Mouse (Mus musculus) regulatory T cell (primary cell): ENCODE data around the gene Diras1.

ENCODE experiments used
- in situ Hi-C: fragments of 300-600 bp; cut with MboI, MseI; formaldehyde crosslinking; loops from one replicate; pipeline ENCODE4 v1.15.1; 2025; ENCODE audit warnings: high pct_unique_total_duplicates

Diras1 gene

DNA sequence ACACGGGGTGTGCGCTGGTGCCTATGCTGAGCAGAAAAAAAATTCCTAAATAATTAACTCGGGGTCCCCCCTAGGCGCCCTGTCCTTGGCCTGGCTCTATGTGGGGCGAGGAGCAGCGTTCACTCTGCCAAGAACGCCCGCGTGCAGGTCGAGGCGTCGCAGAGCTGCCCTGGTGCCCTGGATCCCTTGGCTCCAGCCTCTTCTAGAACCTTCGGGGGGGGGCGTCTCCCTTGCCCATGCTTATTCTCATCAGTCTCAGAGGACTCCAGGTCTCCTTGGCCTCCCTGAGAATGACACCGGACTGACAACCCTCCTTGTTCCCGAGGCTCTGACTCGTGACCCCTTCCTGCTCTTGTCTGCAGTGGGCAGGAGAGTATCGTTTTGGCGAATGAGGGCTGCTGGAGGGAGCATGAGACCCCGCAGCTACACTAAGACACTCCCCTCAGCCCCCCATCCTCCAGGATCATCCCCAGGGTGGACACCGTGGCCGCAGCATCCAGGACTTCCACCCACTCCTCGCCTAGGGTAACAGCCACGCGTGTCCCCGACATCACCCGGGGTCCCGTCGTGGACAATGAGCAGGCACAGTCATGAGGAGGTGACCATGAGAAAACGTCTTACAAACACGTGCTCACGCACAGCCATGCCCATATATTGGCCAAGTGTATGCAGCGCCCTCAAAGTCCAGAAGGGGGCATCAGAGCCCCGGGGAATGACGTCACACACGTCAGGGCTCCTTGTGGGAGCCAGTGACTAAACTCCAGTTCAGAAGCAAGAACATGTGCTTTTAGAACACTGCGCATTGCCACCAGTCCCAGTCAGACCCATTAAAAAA is 25.9 kb downstream of the Diras1 start:
- in situ Hi-C loops: loop anchor here (5.0 kb wide), 3 partner anchors 122 to 252 kb away; partner anchors contain the start of gene Jsrp1

DNA sequence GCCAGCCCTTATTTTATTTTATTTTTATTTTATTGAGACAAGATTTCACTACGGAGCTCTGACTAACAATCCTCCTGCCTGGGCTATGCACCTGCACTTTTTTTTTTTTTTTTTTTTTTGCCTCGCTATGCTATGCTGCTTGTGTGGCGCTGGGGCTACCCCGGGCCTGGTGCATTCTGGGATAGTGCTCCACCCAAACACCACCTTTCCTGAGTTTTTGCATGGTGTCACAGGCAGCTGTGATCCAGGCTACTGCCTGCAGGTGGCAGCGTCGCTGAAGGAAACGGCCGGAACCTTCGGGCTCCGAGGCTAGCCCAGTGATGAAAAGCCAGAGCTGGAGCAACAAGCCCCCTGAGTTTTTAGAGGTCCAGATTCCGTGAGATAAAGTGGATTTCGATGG is 26.7 kb downstream of the Diras1 start:
- in situ Hi-C loops: loop anchor here (5.0 kb wide), 3 partner anchors 121 to 251 kb away; partner anchors contain the start of gene Jsrp1

DNA sequence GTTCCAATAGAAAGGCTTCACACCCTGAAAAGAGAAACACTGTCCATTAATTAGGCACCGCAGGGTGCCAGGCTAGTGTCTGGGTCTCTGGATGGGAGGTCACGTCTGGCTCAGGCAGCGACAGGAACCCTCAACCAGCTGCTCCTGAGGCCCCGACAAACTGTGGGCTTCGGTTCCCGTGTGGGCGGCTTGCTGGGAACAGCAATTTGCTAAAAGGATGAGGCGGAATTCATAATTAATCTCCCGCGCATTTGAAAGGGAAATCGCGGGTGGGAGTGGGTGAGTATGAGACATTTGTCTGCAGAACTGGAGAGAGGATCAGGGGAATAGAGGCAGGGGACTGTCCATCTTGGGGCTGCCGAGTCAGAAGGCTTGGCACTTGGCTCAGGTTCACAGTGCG is 27.4 kb downstream of the Diras1 start:
- in situ Hi-C loops: loop anchor here (5.0 kb wide), 3 partner anchors 121 to 251 kb away; partner anchors contain the start of gene Jsrp1

DNA sequence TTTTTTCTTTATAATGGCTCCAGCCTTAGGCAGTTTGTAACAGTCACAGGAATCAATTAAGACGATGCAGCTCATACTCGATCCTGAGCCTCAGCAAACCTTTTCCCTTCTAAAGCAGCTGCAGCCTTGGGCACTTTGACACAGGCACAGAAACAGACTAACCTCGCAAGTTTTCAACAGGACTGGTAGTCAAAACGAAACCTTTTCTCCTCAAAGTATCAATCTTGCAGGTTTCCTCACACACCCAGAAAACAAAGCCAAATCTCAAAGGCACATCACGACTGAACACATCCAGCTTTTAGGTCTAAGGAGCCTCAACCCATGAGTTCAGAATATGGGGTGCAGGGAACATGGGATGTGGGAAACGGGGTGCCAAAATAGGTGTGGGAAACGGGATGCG is 28.1 kb downstream of the Diras1 start:
- in situ Hi-C loops: loop anchor here (5.0 kb wide), 3 partner anchors 120 to 250 kb away; partner anchors contain the start of gene Jsrp1

DNA sequence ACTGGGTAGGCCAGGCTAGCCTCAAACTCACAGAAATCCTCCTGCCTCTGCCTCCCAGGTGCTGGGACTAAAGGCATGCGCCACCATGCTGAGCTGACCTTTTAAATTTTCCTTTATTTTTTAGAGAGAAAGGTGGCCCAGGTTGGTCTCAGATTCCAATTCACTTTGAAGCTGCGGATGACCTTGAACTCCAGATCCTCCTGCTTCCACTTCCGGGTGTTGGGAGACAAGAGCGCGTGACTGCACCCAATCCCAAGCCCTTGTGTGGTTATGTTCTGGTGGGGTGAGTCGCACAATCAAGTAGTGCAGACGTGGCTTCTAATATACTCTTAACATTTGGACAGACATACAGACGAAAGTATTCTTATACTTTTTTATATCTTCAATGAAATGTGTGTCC is 29.0 kb downstream of the Diras1 start:
- in situ Hi-C loops: loop anchor here (5.0 kb wide), 3 partner anchors 119 to 249 kb away; partner anchors contain the start of gene Jsrp1

DNA sequence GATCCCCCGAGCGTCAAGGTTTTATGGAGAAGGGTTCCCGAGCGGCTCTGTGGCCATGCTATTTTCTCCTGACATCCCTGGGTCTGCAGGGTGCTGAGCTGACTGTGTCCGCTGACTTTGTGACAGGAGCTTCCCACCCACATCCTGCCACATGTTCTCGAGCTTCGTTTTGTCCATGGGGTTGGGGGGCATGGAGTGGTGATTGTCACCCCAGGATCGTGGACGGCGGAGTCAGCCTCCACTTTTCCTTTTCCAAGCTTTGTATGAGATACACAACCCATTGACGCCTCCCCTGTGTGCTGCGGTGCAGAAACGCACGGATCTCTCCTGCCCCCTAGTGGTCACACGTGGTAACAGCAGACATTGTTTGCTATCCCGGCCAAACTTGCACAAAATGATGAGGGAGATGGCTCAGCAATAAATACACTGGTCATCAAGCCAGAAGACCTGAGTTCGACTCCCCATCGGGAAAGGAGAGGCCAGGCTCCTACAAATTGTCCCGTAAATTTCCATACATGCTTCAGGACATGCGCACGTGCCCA is 30.3 kb downstream of the Diras1 start:
- in situ Hi-C loops: loop anchor here (5.0 kb wide), 3 partner anchors 118 to 248 kb away; partner anchors contain the start of gene Jsrp1

DNA sequence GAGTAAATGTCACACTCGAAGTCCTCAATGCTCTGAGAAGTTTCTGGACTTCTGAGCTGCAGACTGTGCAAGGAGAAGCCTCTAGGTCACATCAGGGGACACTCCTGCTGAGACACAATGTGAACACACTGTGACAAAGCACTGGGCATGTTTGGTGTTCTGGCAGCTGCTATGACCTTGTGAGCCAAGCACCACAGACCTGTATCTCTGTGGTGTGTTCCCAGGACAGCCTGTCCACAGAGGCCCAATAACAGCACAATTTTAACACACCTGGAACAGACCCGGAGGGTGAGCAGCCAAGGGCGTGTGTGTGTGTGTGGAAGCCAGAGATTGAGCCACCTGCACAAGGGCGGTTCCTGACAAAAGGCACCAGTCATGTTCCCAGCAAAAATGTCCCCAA is 30.8 kb downstream of the Diras1 start:
- in situ Hi-C loops: loop anchor here (5.0 kb wide), 4 partner anchors 37 to 247 kb away; partner anchors contain the start of gene Jsrp1

DNA sequence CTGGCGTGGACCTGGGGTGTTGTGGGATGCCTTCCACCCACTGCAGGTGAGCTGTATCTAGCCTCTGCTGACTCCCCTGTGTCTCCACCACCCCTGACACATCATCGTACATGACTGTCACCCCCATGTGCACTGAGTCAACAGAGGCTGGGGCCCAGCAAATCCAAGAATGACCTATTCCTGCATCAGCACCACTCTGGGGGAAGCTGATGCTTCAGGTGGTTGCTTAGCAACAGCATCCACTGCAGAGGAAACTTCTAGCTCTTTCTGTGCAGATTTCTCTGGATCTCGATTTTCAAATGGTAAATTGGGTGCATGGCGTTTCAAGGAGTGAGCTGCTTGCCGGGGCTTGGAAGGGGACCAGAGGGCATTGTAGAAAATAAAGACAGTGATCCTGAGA is 32.2 kb downstream of the Diras1 start:
- in situ Hi-C loops: loop anchor here (5.0 kb wide), 1 partner anchor 36 kb away; no protein-coding TSS in a partner anchor

DNA sequence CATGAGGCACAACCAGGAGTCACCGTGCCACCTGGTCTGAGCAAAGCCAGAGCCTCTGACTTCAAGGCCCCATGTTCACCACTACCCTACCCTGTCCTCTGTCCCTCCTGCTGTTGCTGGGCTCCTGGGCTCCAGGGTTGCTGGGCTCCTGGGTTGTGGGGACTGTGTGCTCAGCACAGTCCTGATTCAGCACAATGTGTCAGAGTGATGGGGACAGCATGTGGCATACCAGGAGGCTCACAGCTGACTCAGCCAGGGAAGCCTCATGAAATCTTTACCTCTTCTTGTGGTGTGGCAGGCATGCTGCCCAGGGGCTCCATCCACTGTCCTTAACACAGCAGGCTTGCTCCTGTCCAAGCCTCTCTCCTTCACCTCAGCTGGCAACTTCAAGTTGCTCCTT is 33.5 kb downstream of the Diras1 start:
- in situ Hi-C loops: loop anchor here (5.0 kb wide), 1 partner anchor 35 kb away; no protein-coding TSS in a partner anchor

DNA sequence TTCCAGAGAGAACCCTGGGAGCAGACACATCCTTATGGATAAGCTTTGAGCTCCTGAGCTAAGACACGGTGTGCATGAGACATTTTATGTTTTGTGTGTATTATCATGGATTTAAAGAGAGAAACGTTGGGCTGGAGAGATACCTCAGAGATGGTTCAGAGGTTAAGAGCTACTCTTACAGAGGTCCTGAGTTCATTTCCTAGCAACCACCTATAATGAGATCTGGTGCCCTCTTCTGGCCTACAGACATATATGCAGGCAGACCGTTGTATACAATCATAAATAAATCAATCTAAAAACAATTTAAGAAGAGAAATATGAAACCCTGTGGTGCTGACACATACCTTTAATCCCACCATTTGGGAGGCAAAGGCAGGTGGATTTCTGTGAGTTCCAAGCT is 34.5 kb downstream of the Diras1 start:
- in situ Hi-C loops: loop anchor here (5.0 kb wide), 1 partner anchor 34 kb away; no protein-coding TSS in a partner anchor

DNA sequence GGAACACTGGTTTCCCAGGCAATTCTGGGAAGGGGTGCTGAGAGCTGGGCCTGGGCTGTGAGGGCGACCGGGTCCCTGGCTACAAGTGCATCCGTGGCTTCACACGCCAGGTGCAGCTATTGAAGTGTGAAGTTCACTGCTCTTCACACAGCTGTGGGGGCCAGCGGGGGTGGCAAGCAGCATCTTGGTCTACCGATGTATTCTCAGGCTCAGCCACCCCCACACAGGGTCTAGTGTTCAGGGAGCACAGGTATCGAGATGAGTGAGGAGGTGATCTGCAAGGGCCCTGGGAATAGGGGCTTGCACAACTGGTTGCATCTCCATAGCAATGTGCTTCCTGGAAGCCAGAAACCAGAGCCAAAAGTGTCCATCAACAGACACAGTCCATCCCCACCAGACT is 35.1 kb downstream of the Diras1 start:
- in situ Hi-C loops: loop anchor here (5.0 kb wide), 1 partner anchor 33 kb away; no protein-coding TSS in a partner anchor

DNA sequence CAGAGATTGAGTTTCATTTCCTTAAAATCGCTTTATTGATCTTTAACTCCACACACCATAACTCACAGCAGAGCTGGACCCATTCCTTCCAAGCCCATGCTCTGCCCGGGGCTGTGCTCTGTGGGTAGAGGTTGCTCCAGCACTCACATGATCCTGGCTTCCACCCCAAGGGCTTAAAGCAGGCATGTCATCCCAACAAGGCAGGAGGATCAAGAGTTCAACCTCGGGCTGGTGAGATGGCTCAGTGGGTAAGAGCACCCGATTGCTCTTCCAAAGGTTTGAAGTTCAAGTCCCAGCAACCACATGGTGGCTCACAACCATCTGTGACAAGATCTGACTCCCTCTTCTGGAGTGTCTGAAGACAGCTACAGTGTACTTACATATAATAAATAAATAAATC is 35.6 kb downstream of the Diras1 start:
- in situ Hi-C loops: loop anchor here (5.0 kb wide), 2 partner anchors 33 to 63 kb away; no protein-coding TSS in a partner anchor

DNA sequence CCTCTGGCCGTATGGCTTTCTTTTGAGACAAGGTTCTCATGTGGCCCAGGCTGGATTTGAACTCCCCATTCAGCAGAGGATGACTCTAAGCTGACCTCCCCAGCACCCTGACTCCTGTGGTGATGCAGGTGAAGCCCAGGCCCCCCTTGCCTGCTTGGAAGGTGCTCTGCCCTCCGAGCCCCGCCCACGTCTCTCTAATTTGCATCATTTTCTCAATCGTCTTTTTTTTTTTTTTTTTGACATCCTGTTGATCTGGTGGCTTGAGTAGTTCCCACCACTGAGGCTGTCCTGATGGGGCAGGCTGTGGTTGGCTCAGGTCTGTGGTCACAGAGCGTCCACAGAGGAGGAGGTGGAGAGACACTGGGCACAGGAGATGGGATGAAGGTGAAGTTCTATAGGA is 36.0 kb downstream of the Diras1 start:
- in situ Hi-C loops: loop anchor here (5.0 kb wide), 1 partner anchor 62 kb away; no protein-coding TSS in a partner anchor

DNA sequence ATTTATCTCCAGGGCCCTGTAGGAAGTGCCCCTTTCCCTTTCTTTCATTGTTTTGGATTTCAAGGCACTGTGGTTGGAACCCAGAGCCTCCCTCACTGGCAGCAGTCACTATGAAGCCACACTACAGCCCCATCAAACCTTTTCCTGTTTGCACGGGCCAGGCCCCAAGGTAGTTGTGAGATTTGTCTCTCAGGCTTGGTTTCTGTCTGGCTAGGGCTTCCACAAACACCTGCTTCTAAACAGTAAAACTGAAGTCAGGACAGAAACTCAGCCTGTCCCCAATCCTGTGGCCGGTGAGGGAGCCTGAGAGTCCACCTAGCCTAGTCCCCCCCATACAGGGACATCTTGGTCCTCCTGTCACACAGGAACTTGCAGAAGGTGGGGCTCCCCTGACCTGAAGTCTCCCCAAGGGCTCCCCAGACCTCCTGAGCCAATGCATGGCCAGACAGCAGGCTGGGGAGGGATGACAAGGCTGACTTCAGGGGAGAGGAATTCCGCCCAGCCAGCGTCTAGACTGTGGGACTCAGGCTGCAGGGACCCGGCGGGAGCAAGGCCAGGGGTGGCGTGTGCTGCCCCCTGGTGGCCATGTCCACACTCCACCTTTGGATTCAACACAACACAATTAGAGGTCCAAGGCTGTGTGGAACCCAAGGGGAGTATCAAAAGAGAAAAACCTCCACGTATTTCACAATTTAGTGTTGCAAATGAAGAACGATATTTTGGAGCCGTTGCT is 37.6 kb downstream of the Diras1 start:
- in situ Hi-C loops: loop anchor here (5.0 kb wide), 1 partner anchor 61 kb away; no protein-coding TSS in a partner anchor

DNA sequence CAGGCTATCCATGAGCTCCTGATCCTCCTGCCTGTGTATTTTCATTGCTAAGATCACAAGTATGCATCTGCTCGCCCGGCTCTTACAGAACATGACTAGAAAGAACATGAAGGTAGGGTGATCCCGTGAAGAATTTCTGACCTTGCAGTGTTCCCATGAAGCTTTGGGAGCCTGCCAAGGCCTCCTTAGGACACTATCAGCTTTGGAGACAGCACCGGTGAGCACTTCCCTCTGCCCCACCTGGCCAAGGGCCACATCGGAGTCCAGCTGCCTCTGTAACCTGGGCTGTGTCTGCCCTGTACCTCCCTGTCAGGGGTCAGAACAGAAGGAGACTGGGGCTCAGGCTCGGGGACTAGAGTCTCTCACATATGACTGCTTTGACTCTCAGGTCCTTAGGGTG is 38.7 kb downstream of the Diras1 start:
- in situ Hi-C loops: loop anchor here (5.0 kb wide), 1 partner anchor 59 kb away; no protein-coding TSS in a partner anchor

DNA sequence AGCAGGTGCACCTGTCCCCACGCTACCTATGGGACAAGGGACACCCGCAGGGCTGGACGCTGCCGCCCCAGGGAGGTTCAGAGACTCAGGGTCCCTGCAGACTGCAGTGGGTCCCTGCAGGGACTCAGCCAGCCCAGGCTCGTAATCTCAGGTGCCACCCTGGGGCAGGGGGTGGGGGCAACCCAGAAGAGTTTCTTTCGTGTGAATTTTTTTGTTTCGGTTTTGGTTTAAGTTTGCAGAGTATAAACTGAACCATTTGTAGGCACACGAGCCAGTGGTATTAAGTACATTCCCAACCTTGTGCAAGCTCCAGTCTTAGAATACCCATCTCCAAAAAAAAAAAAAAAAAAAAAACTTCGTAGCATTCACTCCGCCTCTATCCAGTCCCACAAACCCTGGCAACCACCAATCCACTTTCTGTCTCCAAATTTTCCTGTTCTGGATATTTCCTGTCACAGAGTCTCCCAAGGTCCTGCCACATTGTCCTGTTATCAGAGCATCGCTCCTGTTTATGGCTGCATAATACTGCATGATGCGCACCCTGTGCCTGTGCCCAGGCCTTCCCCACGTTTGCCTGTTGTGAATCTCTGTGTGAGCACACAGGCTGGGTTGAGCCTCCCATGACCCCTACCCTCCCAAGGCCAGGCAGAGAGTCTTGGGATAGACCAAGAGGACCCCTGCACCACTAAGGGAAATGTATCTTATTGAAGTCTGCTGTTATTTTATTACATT is 39.3 kb downstream of the Diras1 start:
- in situ Hi-C loops: loop anchor here (5.0 kb wide), 1 partner anchor 59 kb away; no protein-coding TSS in a partner anchor

DNA sequence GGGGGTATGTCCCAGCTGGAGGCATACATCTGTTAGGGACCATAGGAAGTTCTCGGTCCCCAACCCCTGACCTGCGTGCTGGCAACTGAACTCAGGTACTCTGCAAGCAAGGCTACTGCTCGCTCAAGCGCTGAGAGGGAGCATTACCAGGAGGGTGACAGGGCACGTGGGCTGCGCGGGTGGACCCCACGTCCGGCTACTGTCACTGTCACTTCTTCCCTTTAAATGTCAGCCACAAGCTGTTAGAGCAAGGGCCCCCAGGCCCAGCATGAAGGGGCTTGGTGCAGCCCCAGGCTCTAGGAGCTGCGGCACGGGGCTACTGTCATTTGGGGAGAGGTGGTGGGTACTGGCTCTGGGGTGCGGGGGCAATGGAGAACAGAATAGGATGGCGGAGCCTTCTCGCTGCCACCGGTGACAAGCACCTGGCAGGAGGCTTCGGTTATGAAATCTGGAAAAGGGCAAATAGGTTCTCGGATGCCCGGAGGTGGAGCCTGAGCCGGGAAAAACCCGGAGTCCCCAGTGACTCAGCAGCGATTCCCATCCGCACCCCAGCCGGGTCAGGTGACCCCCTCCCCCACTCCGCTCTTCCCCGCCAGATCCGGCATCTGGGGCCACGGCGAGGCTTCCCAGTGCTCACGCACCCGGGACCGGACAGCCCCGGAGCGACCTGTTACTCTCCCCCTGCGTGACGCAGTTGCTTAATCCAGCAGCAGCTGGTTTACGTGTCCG is 40.1 kb downstream of the Diras1 start:
- in situ Hi-C loops: loop anchor here (5.0 kb wide), 1 partner anchor 58 kb away; no protein-coding TSS in a partner anchor

DNA sequence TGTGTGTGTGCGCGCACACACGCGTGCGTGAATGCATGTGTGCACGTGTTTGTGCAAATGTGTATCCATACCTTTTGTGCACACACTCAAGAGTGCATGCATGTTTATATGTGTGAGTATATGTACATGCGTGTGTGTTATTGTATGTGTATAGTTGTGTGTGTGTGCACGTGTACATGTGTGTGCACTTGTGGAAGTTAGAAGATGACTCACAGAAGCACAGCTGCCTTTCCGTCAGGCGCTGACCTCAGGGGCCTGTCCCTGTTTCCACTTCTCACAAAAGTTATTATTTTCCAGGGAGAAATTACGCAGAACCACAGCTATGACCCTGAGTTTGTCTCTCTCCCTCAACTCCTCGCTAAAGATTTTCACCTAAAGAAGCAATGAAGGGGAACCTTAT is 41.2 kb downstream of the Diras1 start:
- in situ Hi-C loops: no loop called here

DNA sequence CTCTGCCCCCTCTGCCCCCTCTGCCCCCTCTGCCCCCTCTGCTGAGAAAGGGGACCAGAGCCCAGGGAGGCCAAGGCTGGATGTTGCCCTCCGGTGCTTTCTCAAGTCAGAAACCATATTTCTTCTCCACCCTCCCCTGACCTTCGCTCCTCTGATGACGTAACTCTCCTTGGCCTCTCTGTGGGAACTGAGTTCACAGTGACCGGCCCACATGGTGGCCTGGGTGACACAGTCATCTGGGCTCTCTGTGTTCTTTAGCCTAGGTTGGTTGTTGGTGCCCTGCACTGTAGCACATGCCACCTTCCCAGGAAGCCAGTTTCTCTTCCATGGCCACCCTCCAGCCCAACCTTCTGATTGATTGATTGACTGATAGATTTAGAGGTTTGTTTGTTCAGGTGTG is 43.1 kb downstream of the Diras1 start:
- in situ Hi-C loops: no loop called here

DNA sequence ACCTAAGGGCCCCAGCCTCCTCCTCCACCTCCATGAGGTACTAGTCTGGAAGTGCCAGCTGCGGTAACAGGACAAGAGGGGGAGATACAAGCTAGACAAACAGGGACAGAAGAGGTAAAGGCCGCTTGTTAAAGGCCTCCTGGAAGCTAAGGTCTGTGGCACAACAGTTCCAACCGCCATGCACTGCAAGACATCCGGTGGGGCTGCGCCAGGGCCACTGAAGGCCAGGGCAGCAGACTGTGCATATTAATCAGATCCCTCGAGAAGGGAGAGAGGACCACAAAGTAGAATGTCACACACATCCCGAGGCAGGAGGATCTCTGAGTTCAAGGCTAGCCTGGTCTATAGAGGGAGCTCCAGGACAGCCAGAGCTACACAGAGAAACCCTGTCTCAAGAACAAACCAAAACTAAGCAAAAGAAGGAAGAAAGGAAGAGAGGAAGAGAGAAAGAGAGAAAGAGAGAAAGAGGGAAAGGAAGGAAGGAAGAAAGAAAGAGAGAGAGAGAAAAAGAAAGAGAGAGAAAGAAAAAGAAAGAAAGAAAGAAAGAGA is 43.8 kb downstream of the Diras1 start:
- in situ Hi-C loops: no loop called here
